Mouse (Mus musculus) lung, embryonic 16.5 days (tissue): ENCODE results near the gene Dip2a. TPM values are rescaled to one million over a fixed set of nuclear protein-coding genes. Genes with fewer than 3 reads are reported as not detected.

Source experiments
- ATAC-seq: fragments of 200-750 bp; cut with Nextera tagmentation; 2 replicates; pipeline ENCODE4 v1.8.0; 2017; ENCODE audit warnings: low read depth, mild to moderate bottlenecking, moderate library complexity
- H3K27ac ChIP-seq: fragments of 300-500 bp; sonication (generic); 2 replicates; pipeline ENCODE4 v1.5.1; 2014; ENCODE audit warnings: mild to moderate bottlenecking, control low read depth, low read length
- H3K27me3 ChIP-seq: fragments of 300-500 bp; sonication (generic); 2 replicates; pipeline ENCODE4 v1.6.1; 2014; ENCODE audit warnings: low read depth, low read length, mixed read lengths; ENCODE audit not compliant: control insufficient read depth, insufficient read depth
- H3K36me3 ChIP-seq: fragments of 300-500 bp; sonication (generic); 2 replicates; pipeline ENCODE4 v1.6.1; 2014; ENCODE audit warnings: low read length; ENCODE audit not compliant: control insufficient read depth, insufficient read depth
- H3K4me1 ChIP-seq: fragments of 300-500 bp; sonication (generic); replicated peaks from 2 replicates; pipeline ENCODE4 v1.6.1; 2014; ENCODE audit warnings: low read length, mixed read lengths; ENCODE audit not compliant: control insufficient read depth, insufficient read depth
- H3K4me2 ChIP-seq: fragments of 300-500 bp; sonication (generic); 2 replicates; pipeline ENCODE4 v1.6.1; 2014; ENCODE audit warnings: low read depth, low read length, control low read depth
- H3K4me3 ChIP-seq: fragments of 300-500 bp; sonication (generic); 2 replicates; pipeline ENCODE4 v1.5.1; 2014; ENCODE audit warnings: mild to moderate bottlenecking, low read length, control low read depth
- H3K9ac ChIP-seq: fragments of 300-500 bp; sonication (generic); 2 replicates; pipeline ENCODE4 v1.6.1; 2014; ENCODE audit warnings: low read length, control low read depth
- H3K9me3 ChIP-seq: fragments of 300-500 bp; sonication (generic); 2 replicates; pipeline ENCODE4 v1.6.1; 2016; ENCODE audit warnings: low read length; ENCODE audit not compliant: control insufficient read depth
- WGBS: fragments of 180-500 bp; shearing (Covaris S2); extraction: QIAGEN DNeasy Blood & Tissue Kit; methylation state at CpG from one replicate; pipeline ENCODE4 v1.1.7; 2014; 5-methylcytosine and 5-hydroxymethylcytosine counted together
- polyA plus RNA-seq: library from polyadenylated mRNA; unstranded; fragments of >200 nt; fragmentation: Nextera tagmentation; extraction: Ambion mirVana; gene quantifications from 2 replicates; pipeline ENCODE4 v1.2.1, GENCODE M21; 2015

Dip2a gene
- polyA plus RNA-seq, 1 experiment from 2014 or later, result 12.9 TPM

DNA sequence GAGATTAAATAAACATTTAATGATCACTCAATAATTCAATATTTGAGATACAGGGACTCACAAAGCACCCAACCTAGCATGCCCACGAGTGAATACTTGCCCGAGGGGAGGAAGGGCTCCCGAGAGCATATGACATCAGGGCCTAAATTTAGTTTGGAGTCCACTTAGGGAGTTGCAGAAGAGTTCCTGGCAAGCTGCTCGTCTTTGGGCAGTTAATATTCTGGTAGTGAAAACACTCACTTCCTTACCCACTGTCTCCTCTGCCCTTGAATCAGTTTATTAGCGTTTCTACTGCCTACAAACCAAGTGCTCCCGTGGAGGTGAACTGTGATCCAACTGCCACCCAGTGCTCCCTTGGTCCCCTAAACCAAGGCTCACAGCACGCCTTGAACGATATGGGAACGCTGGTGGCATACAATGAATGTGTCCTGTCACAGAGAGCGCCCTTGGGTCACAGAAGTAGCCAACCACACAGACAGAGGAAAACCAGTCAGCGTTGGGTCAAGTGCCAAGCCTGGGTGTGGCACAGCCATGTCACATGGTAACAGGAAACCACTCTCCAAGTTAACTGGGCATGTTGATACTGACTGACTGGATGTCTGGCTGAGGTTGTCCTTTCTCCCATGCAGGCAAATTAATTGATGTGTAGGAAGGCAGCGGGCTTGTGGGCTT is 87.2 kb downstream of the Dip2a start:
- no peak overlapping the region for H3K9ac ChIP-seq
- no peak overlapping the region for H3K4me2 ChIP-seq
- H3K27ac ChIP-seq, result peak overlapping the region; percentile 17
- no peaks in the 10 kb centered on the region for H3K27me3 ChIP-seq
- no peaks in the 10 kb centered on the region for H3K9me3 ChIP-seq
- H3K4me3 ChIP-seq, result no peak overlapping the region
- no peaks in the 10 kb centered on the region for H3K36me3 ChIP-seq
- H3K4me1 ChIP-seq, result peaks cover 17% of the 10 kb centered on the region
- peak; percentile 43; the same call in 1 of the 2 replicates for ATAC-seq
- 51% methylated on average over 12 of the region's 12 CpGs for WGBS

DNA sequence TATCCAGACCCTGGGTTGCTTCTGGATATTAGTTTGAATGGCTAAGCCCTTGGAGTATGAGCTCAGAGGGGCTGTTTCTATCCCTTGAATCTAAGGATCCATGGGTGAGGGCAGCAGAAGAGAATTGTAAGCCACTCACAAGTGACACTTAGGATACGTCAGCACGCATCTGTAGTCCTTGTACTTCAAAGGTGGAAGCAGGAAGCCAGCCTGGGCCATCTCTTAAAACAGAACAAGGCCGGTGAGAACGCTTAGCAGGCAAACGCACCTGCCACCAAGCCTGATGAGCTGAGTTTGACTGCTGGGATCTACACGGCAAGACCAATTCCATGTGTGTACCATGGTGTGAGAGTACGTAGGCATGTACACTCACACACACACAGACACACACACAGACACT is 87.9 kb downstream of the Dip2a start:
- 66% methylated on average over 7 of the region's 7 CpGs for WGBS
- Histone ChIP-seq H3K36me3 (no peaks in the 10 kb centered on the region), H3K9ac (no peak overlapping the region), H3K4me1 (peaks cover 17% of the 10 kb centered on the region), H3K27me3 (no peaks in the 10 kb centered on the region), H3K27ac (no peak overlapping the region), H3K9me3 (no peaks in the 10 kb centered on the region), H3K4me3 (no peak overlapping the region), H3K4me2 (no peak overlapping the region)
- no peak for ATAC-seq

DNA sequence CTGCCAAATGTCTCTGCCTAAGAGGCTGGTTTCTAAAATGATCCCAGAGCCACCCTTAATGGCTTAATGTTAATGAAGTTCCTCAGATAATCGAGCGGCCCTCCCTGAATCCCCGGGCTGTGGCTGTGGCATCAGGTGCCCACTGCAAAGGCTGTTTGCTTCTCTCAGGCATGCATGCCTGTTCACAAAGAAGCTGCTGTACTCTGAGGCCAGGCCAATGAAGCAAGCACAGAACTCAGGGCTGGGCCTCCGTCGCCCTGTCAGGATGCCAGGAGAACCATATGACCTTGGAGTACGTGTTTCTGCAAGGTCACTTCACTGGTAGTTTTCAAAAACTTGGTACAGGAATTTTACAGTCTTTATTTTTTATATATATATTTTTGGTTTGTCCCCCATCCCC is 89.5 kb downstream of the Dip2a start:
- Histone ChIP-seq H3K36me3 (no peaks in the 10 kb centered on the region), H3K9ac (no peak overlapping the region), H3K9me3 (no peaks in the 10 kb centered on the region), H3K4me2 (no peak overlapping the region), H3K27me3 (no peaks in the 10 kb centered on the region), H3K27ac (no peak overlapping the region), H3K4me3 (no peak overlapping the region), H3K4me1 (peaks cover 12% of the 10 kb centered on the region)
- ATAC-seq, result no peak
- WGBS, result 62% methylated on average over 6 of the region's 6 CpGs

DNA sequence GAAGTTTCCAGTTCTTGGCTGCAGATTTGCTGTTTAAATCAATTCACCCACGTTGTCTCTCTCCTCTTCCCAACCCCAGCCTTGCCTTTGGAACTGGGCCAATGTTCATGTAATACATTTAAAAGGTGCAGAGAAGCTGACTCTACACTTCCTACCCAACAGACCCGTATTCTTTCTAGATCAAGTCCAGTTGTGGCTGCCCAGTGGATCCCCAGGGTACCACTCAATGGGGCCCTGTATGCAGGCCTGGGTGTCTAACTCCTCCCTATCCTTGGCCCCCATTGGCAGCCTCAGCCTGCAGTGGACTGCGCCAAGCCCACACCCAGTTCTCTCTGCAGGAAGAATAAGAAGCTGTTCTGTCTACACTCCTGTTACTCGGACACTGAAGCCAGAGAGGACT is 91.6 kb downstream of the Dip2a start, which contains the start of gene S100b:
Gene S100b, plus strand, starts transcription at position 318 of the 400 bp plus-strand sequence.
- Histone ChIP-seq H3K27me3 (no peaks in the 10 kb centered on the region), H3K36me3 (no peaks in the 10 kb centered on the region), H3K27ac (no peak within 1 kb of the TSS), H3K9ac (no peak within 1 kb of the TSS), H3K4me1 (peaks cover 8% of the 10 kb centered on the region; the same call in 1 of the 2 replicates), H3K4me3 (no peak within 1 kb of the TSS), H3K9me3 (no peaks in the 10 kb centered on the region), H3K4me2 (no peak within 1 kb of the TSS)
- ATAC-seq, result peak; percentile 66; the same call in 1 of the 2 replicates
- WGBS, result 30% methylated on average over 4 of the region's 4 CpGs

DNA sequence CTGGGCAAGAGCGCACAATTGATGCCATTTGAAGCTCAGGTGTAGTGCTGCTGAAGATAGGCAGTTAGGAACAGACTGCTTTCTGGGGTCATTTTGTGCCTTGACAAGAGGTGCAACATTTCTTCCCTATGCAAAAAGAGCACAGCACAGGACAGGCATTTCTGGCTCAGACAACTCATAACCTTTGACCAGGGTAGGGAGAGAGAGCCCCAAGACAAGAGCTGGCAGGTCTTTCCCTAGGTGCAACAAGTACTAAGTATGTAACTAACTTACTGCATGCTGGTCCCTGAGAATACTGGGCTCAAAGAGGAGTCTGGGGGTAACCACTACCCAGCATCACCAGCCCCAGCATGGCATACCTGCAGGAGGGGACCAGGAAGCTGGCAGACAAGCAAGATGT is 92.0 kb downstream of the Dip2a start:
- 92% methylated on average over 1 of the region's 1 CpGs for WGBS
- no peak for ATAC-seq

DNA sequence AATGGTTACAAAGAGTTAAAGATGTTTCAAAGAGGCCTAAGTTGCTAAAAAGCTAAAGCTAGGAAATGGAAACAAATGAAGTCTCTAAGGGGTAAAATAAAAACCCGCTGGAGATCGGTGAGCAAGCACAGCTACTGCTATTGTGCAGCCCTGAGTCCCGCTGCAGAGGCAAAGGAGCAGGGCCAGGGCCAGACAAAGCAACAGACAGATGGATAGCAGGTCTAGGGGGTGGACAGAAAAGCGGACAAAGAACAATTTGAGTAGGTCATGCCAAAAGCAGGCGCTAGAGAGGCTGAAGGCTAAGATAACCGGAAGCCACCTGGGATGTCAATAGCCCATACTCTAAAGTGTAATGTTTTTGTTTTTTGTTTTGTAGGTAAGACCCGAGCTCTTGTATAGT is 94.2 kb downstream of the Dip2a start:
- Histone ChIP-seq H3K9ac (no peak overlapping the region), H3K4me3 (no peak overlapping the region), H3K4me1 (0 out of 2 replicates have a peak, but pooled peaks cover 2% of the 10 kb centered on the region), H3K4me2 (no peak overlapping the region), H3K9me3 (no peaks in the 10 kb centered on the region), H3K27ac (no peak overlapping the region), H3K27me3 (no peaks in the 10 kb centered on the region), H3K36me3 (no peaks in the 10 kb centered on the region)
- no peak for ATAC-seq
- WGBS, result 80% methylated on average over 7 of the region's 7 CpGs

More for the DNA sequence above, 92.0 kb downstream of the Dip2a start:
- H3K4me1 ChIP-seq, result peaks cover 5% of the 10 kb centered on the region; the same call in 1 of the 2 replicates
- H3K27ac ChIP-seq, result no peak overlapping the region
- no peaks in the 10 kb centered on the region for H3K36me3 ChIP-seq
- no peaks in the 10 kb centered on the region for H3K9me3 ChIP-seq
- no peak overlapping the region for H3K4me3 ChIP-seq
- no peak overlapping the region for H3K4me2 ChIP-seq
- H3K9ac ChIP-seq, result no peak overlapping the region
- H3K27me3 ChIP-seq, result no peaks in the 10 kb centered on the region

DNA sequence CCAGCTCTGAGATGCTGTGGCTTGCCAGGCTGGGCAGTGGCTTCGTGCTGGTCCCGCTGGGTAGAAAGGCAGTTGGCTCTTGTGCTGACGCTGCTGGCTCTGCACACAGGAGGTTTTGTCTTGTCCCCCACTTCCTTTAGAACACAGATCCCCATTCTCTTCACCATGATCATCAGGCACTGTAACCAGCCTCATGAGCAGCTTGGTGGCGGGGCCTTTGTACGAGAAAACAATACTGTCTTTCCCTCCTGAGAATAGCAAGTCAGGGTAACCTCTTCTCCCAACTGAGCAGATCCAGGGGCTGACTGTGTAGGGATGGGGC is 96.5 kb downstream of the Dip2a start:
- no peak overlapping the region for H3K9ac ChIP-seq
- WGBS, result 87% methylated on average over 5 of the region's 5 CpGs

DNA sequence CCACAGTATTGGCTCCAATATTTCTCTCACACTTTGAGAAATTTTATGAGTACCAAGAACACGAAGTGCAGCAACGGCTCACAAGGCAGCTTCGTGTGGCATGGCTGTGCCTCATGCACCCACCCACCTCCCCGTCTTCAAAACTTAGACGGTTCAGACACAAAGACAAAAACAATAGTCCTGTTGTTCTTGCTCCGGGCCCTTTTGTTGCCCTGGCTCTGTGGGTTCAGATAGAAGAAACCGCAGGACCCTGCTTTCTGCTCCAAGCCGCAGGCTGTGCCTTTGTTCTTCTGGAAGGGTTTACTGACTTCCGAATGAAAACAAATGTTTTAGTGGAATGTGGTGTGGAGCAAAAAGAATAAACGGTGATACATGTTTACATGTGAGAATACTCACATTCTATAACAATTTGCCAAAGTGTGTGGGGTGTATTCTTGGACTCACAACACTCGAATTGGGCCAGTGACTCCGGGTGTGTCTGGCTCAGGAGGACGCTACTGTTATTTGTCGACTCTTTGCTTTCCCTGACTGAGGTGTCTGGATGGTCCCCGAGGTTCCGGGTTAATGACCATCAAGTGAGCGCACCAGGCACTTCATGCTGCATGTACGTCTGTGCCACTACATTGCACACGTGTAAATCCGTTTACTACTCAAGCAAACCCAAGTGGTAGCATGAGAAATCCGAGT is 97.0 kb downstream of the Dip2a start:
- Histone ChIP-seq H3K9ac (no peak overlapping the region), H3K4me1 (0 out of 2 replicates have a peak, but pooled peaks cover under 1% of the 10 kb centered on the region), H3K4me2 (no peak overlapping the region), H3K27me3 (no peaks in the 10 kb centered on the region), H3K9me3 (no peaks in the 10 kb centered on the region), H3K36me3 (no peaks in the 10 kb centered on the region), H3K27ac (no peak overlapping the region), H3K4me3 (no peak overlapping the region)
- 51% methylated on average over 21 of the region's 21 CpGs for WGBS
- no peak for ATAC-seq

More for the DNA sequence above, 96.5 kb downstream of the Dip2a start:
- Histone ChIP-seq H3K4me3 (no peak overlapping the region), H3K9me3 (no peaks in the 10 kb centered on the region), H3K4me2 (no peak overlapping the region), H3K36me3 (no peaks in the 10 kb centered on the region), H3K27me3 (no peaks in the 10 kb centered on the region), H3K4me1 (0 out of 2 replicates have a peak, but pooled peaks cover 2% of the 10 kb centered on the region), H3K27ac (no peak overlapping the region)
- ATAC-seq, result no peak

DNA sequence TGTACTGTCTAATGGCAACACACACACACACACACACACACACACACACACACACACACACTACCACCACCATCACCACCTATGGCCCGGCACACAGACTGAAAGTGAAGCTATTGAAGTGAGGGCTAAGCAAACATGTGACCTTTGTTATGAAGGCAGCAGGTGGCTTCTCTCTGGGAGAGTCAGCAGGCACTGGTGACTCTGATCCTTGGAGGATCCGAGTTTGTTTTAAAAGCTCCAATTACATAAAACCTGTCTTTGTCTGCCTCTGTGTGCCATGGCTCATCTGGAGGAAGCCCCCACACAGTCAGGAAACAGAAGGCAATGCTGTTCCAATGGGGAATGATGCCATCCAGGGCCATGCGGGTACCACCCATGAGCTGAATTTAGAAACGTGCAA is 98.5 kb downstream of the Dip2a start:
- Histone ChIP-seq H3K9me3 (no peaks in the 10 kb centered on the region), H3K4me2 (no peak overlapping the region), H3K36me3 (no peaks in the 10 kb centered on the region), H3K4me1 (no peaks in the 10 kb centered on the region), H3K27ac (no peak overlapping the region), H3K4me3 (no peak overlapping the region), H3K9ac (no peak overlapping the region), H3K27me3 (no peaks in the 10 kb centered on the region)
- ATAC-seq, result no peak
- 38% methylated on average over 4 of the region's 4 CpGs for WGBS
